Mouse (Mus musculus) liver, postnatal 0 days (tissue): ENCODE data around the gene F2rl1.

Source experiments
- CTCF ChIP-seq: sonication (generic); IDR thresholded peaks from 2 replicates; pipeline ENCODE4 v1.5.1; 2016; ENCODE audit warnings: antibody characterized with exemption, low read depth
- EP300 ChIP-seq: IDR thresholded peaks from 2 replicates; pipeline ENCODE4 v1.6.1; 2016; ENCODE audit warnings: antibody characterized with exemption, low read depth, mild to moderate bottlenecking

- TF ChIP-seq CTCF = no peak
- peak; percentile 93 for TF ChIP-seq EP300
These were observed 47.9 kb downstream of the F2rl1 start for GRCm38 (mm10) chr13:95477173-95477572.
